ENCODE assay signal across 26 mouse cellular contexts in genomic region chr8:45644651-45645050, GRCm38 (mm10).
DNase-seq lines count a peak whose midpoint lies in the region; ATAC-seq lines count a peak whose summit lies in the region.
"Had no signal": no experiment of that assay in that cellular context is flagged by ENCODE, and none has a peak within 500 bp of the region (broad histone marks: within the 10 kb centered on the region; RNA-seq: fewer than 3 reads in every experiment).

No protein-coding gene starts in this region.

- H3K4me1 ChIP-seq in heart, embryonic 11.5 days (ENCODE audit: control insufficient read depth, insufficient read depth, low read length): peaks cover 5% of the 10 kb centered on the region
- H3K4me1 ChIP-seq in heart, embryonic 15.5 days (replicated peaks): peaks cover 26% of the 10 kb centered on the region
- H3K4me1 ChIP-seq: embryonic facial prominence, embryonic 15.5 days; hindbrain, embryonic 10.5 days; kidney, embryonic 15.5 days had no signal

- H3K36me3 ChIP-seq in heart, embryonic 11.5 days (ENCODE audit: control insufficient read depth, insufficient read depth, low read length): no peaks in the 10 kb centered on the region
- H3K36me3 ChIP-seq in heart, embryonic 15.5 days: no peaks in the 10 kb centered on the region
- H3K36me3 ChIP-seq: embryonic facial prominence, embryonic 15.5 days; forebrain, embryonic 12.5 days; G1E had no signal

- ATAC-seq in frontal cortex, adult (ENCODE audit: low TSS enrichment): peak; percentile 45; the same call in 1 of the 2 replicates
- ATAC-seq in heart, embryonic 11.5 days (replicated peaks; ENCODE audit: insufficient number of reproducible peaks, low FRiP score, low TSS enrichment): no peak
- ATAC-seq in heart, embryonic 15.5 days (replicated peaks; ENCODE audit: insufficient number of reproducible peaks, insufficient read depth, low FRiP score, low read depth): no peak
- ATAC-seq: CD4-positive, CD25-positive, alpha-beta regulatory T cell, adult 4 months; forebrain, embryonic 16.5 days; intestine, embryonic 16.5 days had no signal

- H3K4me3 ChIP-seq in heart, embryonic 11.5 days (ENCODE audit: low read depth, low read length): no peak overlapping the region
- H3K4me3 ChIP-seq in heart, embryonic 15.5 days: no peak overlapping the region
- H3K4me3 ChIP-seq: embryonic facial prominence, embryonic 15.5 days; forebrain, embryonic 12.5 days; gastrocnemius, adult 2 months; hindbrain, embryonic 10.5 days; hindbrain, embryonic 15.5 days; kidney, embryonic 15.5 days had no signal

- no peak for DNase-seq in frontal cortex, postnatal 10 days (ENCODE audit: low spot score in 2 of 2)
- DNase-seq in heart, adult 18-20 months: no peak
- no peak for DNase-seq in heart, postnatal 10 days
- peak; percentile 77 for DNase-seq in gonadal fat pad, adult 2 months (ENCODE audit: low read depth)
- DNase-seq in right cerebral cortex, postnatal 25 days: no peak
- DNase-seq: adrenal gland, adult 8-10 months; adrenal gland, postnatal 36 days; B cell, adult 2 months; cerebellum, adult 2 months; cerebellum, postnatal 10 days; embryo, embryonic 11 days; gastrocnemius, adult 2 months; gastrocnemius, postnatal 36 days; kidney, adult 2 months had no signal

- intact Hi-C loops in heart, postnatal 10 days (cut with DNase I): no loop called here

- no peaks in the 10 kb centered on the region for H3K27me3 ChIP-seq in heart, embryonic 11.5 days (ENCODE audit: control insufficient read depth, insufficient read depth, low read length)
- no peaks in the 10 kb centered on the region for H3K27me3 ChIP-seq in heart, embryonic 15.5 days
- H3K27me3 ChIP-seq: embryonic facial prominence, embryonic 15.5 days; forebrain, embryonic 12.5 days; hindbrain, embryonic 15.5 days; kidney, embryonic 15.5 days had no signal

- H3K4me2 ChIP-seq in heart, embryonic 11.5 days: no peak overlapping the region
- peak overlapping the region; percentile 14 for H3K4me2 ChIP-seq in heart, embryonic 15.5 days
- H3K4me2 ChIP-seq: embryonic facial prominence, embryonic 15.5 days; forebrain, embryonic 12.5 days; hindbrain, embryonic 15.5 days; kidney, embryonic 15.5 days had no signal

- no peaks in the 10 kb centered on the region for H3K9me3 ChIP-seq in heart, embryonic 11.5 days (replicated peaks; ENCODE audit: control insufficient read depth, low read length)
- no peaks in the 10 kb centered on the region for H3K9me3 ChIP-seq in heart, embryonic 15.5 days (replicated peaks)
- H3K9me3 ChIP-seq: embryonic facial prominence, embryonic 15.5 days; forebrain, embryonic 12.5 days; G1E; hindbrain, embryonic 10.5 days; hindbrain, embryonic 15.5 days; kidney, embryonic 15.5 days had no signal

- H3K27ac ChIP-seq in heart, embryonic 11.5 days (ENCODE audit: low read depth, low read length): peak overlapping the region; percentile 69
- H3K27ac ChIP-seq in heart, embryonic 15.5 days: peak overlapping the region; percentile 79
- H3K27ac ChIP-seq: embryonic facial prominence, embryonic 15.5 days; forebrain, embryonic 12.5 days; gastrocnemius, adult 2 months; hindbrain, embryonic 10.5 days; hindbrain, embryonic 15.5 days; kidney, embryonic 15.5 days had no signal

- WGBS in heart, embryonic 11.5 days (ENCODE audit: insufficient replicate concordance): 18% methylated on average over 2 of the region's 2 CpGs
- 31% methylated on average over 2 of the region's 2 CpGs for WGBS in heart, embryonic 15.5 days

- H3K9ac ChIP-seq in heart, embryonic 11.5 days (ENCODE audit: low read depth, low read length): no peak overlapping the region
- no peak overlapping the region for H3K9ac ChIP-seq in heart, embryonic 15.5 days
- H3K9ac ChIP-seq: embryonic facial prominence, embryonic 15.5 days; forebrain, embryonic 12.5 days; hindbrain, embryonic 15.5 days; kidney, embryonic 15.5 days had no signal
